Mouse (Mus musculus) MEL (cell line): Measurements from ENCODE around the gene Stk39.

Experiments
- CHD2 ChIP-seq: IDR thresholded peaks from 2 replicates; pipeline ENCODE4 v1.6.1; 2011; ENCODE audit warnings: low read length, improper control_type of control experiment
- CTCF ChIP-seq, 3 experiments: IDR thresholded peaks in 2 of 3; conservative IDR thresholded peaks in 1 of 3; 2 replicates each; pipeline ENCODE4 v1.5.1; 2011 to 2012; ENCODE audit warnings: low read length in 3 of 3, low read depth in 2 of 3, mild to moderate bottlenecking in 2 of 3, improper control_type of control experiment in 1 of 3, inconsistent platforms in 1 of 3, mixed read lengths in 1 of 3, moderate library complexity in 1 of 3; ENCODE audit not compliant: control insufficient read depth in 1 of 3, insufficient read depth in 1 of 3, poor library complexity in 1 of 3, severe bottlenecking in 1 of 3
- EP300 ChIP-seq, 2 experiments: IDR thresholded peaks; 2 replicates each; pipeline ENCODE4 v1.6.1; 2011; ENCODE audit warnings: improper control_type of control experiment in 2 of 2, low read length in 2 of 2, low read depth in 1 of 2, mild to moderate bottlenecking in 1 of 2
- POLR2A ChIP-seq, 2 experiments: IDR thresholded peaks; 2 replicates each; pipeline ENCODE4 v1.6.1; 2011 to 2012; ENCODE audit warnings: low read length in 2 of 2, mild to moderate bottlenecking in 2 of 2, control low read depth in 1 of 2, improper control_type of control experiment in 1 of 2, low read depth in 1 of 2, moderate library complexity in 1 of 2; ENCODE audit not compliant: control insufficient read depth in 1 of 2, insufficient read depth in 1 of 2, poor library complexity in 1 of 2
- SIN3A ChIP-seq: IDR thresholded peaks from 2 replicates; pipeline ENCODE4 v1.6.1; 2012; ENCODE audit warnings: low read length, improper control_type of control experiment, inconsistent platforms
- ZKSCAN1 ChIP-seq: IDR thresholded peaks from 2 replicates; pipeline ENCODE4 v1.6.1; 2012; ENCODE audit warnings: low read depth, mild to moderate bottlenecking, inconsistent platforms, low read length, improper control_type of control experiment, moderate library complexity

DNA sequence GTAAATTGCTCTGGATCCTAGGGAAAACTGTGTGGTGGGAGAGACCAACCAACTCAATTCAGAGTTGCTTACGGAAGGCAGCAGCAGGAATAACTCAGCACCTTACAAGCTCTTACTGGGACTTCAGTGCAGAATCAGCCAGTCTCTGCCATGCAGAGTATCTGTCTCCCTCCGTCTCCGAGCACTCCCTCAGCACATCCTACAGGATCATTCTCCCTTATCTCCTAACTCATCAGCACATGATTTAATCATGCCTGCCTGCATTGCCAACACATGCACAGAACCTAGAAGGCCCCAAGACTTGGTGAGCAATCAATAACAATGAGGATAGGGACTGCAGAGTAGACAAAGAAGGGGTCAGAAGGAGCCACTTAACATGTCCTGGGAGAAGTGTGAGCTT, 2.6 kb downstream of the Stk39 start:
- TF ChIP-seq CTCF (IDR thresholded peaks at IDR 0.05 in 2 of 3, conservative IDR thresholded peaks at IDR 0.05 in 1 of 3; ENCODE audit: control insufficient read depth in 1 of 3, insufficient read depth in 1 of 3, low read depth in 2 of 3, low read length in 3 of 3, poor library complexity in 1 of 3, severe bottlenecking in 1 of 3) (no peak), ZKSCAN1 (no peak), CHD2 (no peak), POLR2A (IDR thresholded peaks at IDR 0.05; ENCODE audit: control insufficient read depth in 1 of 2, insufficient read depth in 1 of 2, low read depth in 1 of 2, low read length in 2 of 2, poor library complexity in 1 of 2) (no peak), SIN3A (no peak), EP300 (IDR thresholded peaks at IDR 0.05; ENCODE audit: low read depth in 1 of 2, low read length in 2 of 2) (no peak)
